Mouse (Mus musculus) frontal cortex, adult 2 months (tissue): ENCODE results near the gene Gm45785. TPM values are rescaled to one million over a fixed set of nuclear protein-coding genes. Genes with fewer than 3 reads are reported as not detected.
A peak's percentile ranks its signal among the peaks of the same experiment; 100 is the strongest.
"Not testable (repeated sequence)": the region's sequence is repeated elsewhere in the genome, so short reads cannot be mapped to it uniquely, and the experiment has no call there.

Source experiments
- DNase-seq, 2 experiments: peaks; one replicate each; pipeline ENCODE4 v3.0.0; 2022; ENCODE audit warnings: low spot score in 1 of 2; ENCODE audit errors: extremely low spot score in 1 of 2
- polyA plus RNA-seq: library from polyadenylated mRNA; depleted of rRNA; stranded (reverse); fragments of >200 nt; gene quantifications from 2 replicates; pipeline ENCODE4 v1.2.3, GENCODE M21; 2012; rRNA removed

Gm45785 gene
- polyA plus RNA-seq: 0.13 and 0.16 TPM in 2 replicates

- DNase-seq: peak; percentile 86 to 88
Measured at GRCm38 (mm10) chr7:140855860-140856784, at the start of gene Gm45785. Gm45785 (minus strand) TSS chr7:140856331.

- no peak for DNase-seq
Measured at GRCm38 (mm10) chr7:140905642-140906081, 49.5 kb upstream of the Gm45785 start.

GRCm38 (mm10) chr7:140903212-140903611, 47.1 kb upstream of the Gm45785 start:
- DNase-seq: peak in 1 of 2 experiments; percentile 82

- DNase-seq: no peak
Measured at GRCm38 (mm10) chr7:140902036-140902875, 46.1 kb upstream of the Gm45785 start.

- no peak for DNase-seq
Measured at GRCm38 (mm10) chr7:140900220-140900619, 44.1 kb upstream of the Gm45785 start, which contains the start of gene Cox8b. Cox8b (minus strand) TSS chr7:140900446.

GRCm38 (mm10) chr7:140899121-140899520, 43.0 kb upstream of the Gm45785 start:
- no peak for DNase-seq

- no peak for DNase-seq
Measured at GRCm38 (mm10) chr7:140897863-140898262, 41.7 kb upstream of the Gm45785 start.

GRCm38 (mm10) chr7:140894611-140895010, 38.5 kb upstream of the Gm45785 start:
- no peak for DNase-seq

GRCm38 (mm10) chr7:140894031-140894430, 37.9 kb upstream of the Gm45785 start:
- DNase-seq: no peak

GRCm38 (mm10) chr7:140890636-140891035, 34.5 kb upstream of the Gm45785 start:
- DNase-seq: not testable (repeated sequence)

- DNase-seq: no peak
Measured at GRCm38 (mm10) chr7:140882469-140882803, 26.3 kb upstream of the Gm45785 start.

- peak; percentile 91 to 96 for DNase-seq
Measured at GRCm38 (mm10) chr7:140881696-140882468, 25.8 kb upstream of the Gm45785 start, which contains the start of the genes Psmd13 and Sirt3. Psmd13 (plus strand) TSS chr7:140881968. Sirt3 (minus strand) TSS chr7:140882309.

- peak in 1 of 2 experiments; percentile 22 for DNase-seq
Measured at GRCm38 (mm10) chr7:140880865-140881515, 24.9 kb upstream of the Gm45785 start.

- DNase-seq: no peak
Measured at GRCm38 (mm10) chr7:140880419-140880818, 24.3 kb upstream of the Gm45785 start.

GRCm38 (mm10) chr7:140879355-140879754, 23.2 kb upstream of the Gm45785 start:
- no peak for DNase-seq

- no peak for DNase-seq
Measured at GRCm38 (mm10) chr7:140877364-140877763, 21.2 kb upstream of the Gm45785 start.

- DNase-seq: no peak
Measured at GRCm38 (mm10) chr7:140874224-140874623, 18.1 kb upstream of the Gm45785 start.

- DNase-seq: no peak
Measured at GRCm38 (mm10) chr7:140864761-140865160, 8.6 kb upstream of the Gm45785 start.

- DNase-seq: no peak
Measured at GRCm38 (mm10) chr7:140860728-140861127, 4.6 kb upstream of the Gm45785 start.

- DNase-seq: no peak
Measured at GRCm38 (mm10) chr7:140859997-140860396, 3.9 kb upstream of the Gm45785 start.
